Mouse (Mus musculus) stomach, embryonic 15.5 days (tissue): Measurements from ENCODE around the gene Nmu. TPM values are rescaled to one million over a fixed set of nuclear protein-coding genes. Genes with fewer than 3 reads are reported as not detected.

Experiments
- polyA plus RNA-seq: library from polyadenylated mRNA; unstranded; fragments of >200 nt; fragmentation: Nextera tagmentation; extraction: Ambion mirVana; gene quantifications from 2 replicates; pipeline ENCODE4 v1.2.1, GENCODE M21; 2015

Nmu gene
- polyA plus RNA-seq, 1 experiment from 2014 or later, result 0.54 TPM

Other genes with a start within 250 kb of the Nmu start
- gene Srd5a3, start 223.5 kb downstream of the Nmu start, polyA plus RNA-seq, result 38.0 and 41.1 TPM in 2 replicates
- gene Tmem165, start 179.9 kb downstream of the Nmu start, polyA plus RNA-seq, result 98.1 and 99.0 TPM in 2 replicates
- gene Clock, start 59.0 kb downstream of the Nmu start, polyA plus RNA-seq, result 13.5 and 13.7 TPM in 2 replicates
- not detected in 2 replicates for gene Pdcl2, start 32.6 kb downstream of the Nmu start, polyA plus RNA-seq
- gene Gm7271, start 120.3 kb upstream of the Nmu start, polyA plus RNA-seq, result not detected in 2 replicates
- 26.5 and 31.8 TPM in 2 replicates for gene Exoc1, start 165.5 kb upstream of the Nmu start, polyA plus RNA-seq
- gene Cep135, start 224.9 kb upstream of the Nmu start, polyA plus RNA-seq, result 6.7 and 7.1 TPM in 2 replicates